Mouse (Mus musculus): ENCODE data around the gene Gm7075.

DNA sequence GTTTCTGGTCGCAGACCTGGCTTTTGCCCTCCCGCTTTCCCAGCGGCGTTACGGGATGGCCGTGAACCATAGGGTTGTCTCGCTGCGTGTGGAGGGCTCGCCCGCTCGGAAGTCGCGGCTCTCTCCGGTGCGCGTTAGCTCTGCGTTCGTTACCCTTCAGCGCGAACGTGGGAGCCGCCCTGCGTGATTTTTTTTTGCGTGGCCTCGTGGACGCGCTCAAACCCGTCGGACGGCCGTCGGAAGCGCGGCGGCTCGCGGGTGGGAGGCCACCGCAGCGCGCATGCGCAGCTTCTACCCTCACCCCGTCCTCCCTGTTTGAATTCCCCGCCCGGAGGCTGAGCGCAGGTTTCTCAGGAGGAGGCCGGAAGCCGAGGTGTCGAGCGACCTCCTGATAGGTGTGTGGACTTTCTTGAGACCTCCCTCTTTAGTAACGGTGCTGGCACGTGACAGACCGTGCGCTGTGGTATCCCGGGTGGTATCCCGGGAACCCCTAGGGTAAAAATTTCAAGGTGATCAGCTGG is 8.3 kb upstream of the Gm7075 start, which contains the start of gene Ctnna3:
- TF ChIP-seq POLR2A (IDR thresholded peaks at IDR 0.05; ENCODE audit: extremely low read depth, insufficient read depth, low read length) (no peak), CTCF (IDR thresholded peaks at IDR 0.05; ENCODE audit: low read depth, low read length) (no peak)

Measured in liver, adult 2 months (tissue).